Mouse (Mus musculus) brain, embryonic 14.5 days (tissue): ENCODE results near the gene Btnl6.

Source experiments
- CTCF ChIP-seq: fragments of 200-500 bp; IDR thresholded peaks from 2 replicates; pipeline ENCODE4 v1.5.1; 2012; ENCODE audit warnings: inconsistent platforms, mild to moderate bottlenecking, moderate library complexity, borderline replicate concordance; ENCODE audit not compliant: insufficient read depth, insufficient read length; ENCODE audit errors: extremely low read depth
- POLR2A ChIP-seq: fragments of 200-500 bp; IDR thresholded peaks from 2 replicates; pipeline ENCODE4 v1.6.1; 2012; ENCODE audit warnings: mild to moderate bottlenecking, inconsistent platforms, borderline replicate concordance; ENCODE audit not compliant: poor library complexity, insufficient read depth, insufficient read length, severe bottlenecking; ENCODE audit errors: extremely low read depth

DNA sequence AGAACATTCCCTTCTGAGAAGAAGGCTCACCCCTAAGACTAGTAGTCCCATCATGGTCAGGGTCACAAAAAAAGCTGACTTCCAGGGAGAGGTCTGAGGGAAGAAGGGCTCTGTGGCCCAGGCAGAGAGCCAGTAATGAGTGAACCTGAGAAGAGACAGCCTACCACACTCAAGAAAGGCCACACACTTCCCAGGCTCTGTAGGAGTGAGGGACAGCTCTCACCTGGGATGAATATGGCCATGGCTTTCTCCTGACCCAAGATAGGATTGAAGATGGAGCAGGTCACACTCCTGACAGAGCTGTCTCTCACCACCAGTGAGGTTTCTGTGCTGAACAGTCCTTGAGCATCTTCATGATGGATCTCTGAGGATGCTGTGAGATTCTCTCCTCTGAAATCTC lies 24.4 kb downstream of the Btnl6 start:
- no peak for TF ChIP-seq CTCF
- no peak for TF ChIP-seq POLR2A
